Mouse (Mus musculus) limb, embryonic 13.5 days (tissue): ENCODE results near the gene Arhgef19. TPM values are rescaled to one million over a fixed set of nuclear protein-coding genes. Genes with fewer than 3 reads are reported as not detected.

Experiments
- ATAC-seq: fragments of 200-750 bp; cut with Nextera tagmentation; 2 replicates; pipeline ENCODE4 v1.8.0; 2017; ENCODE audit warnings: low read depth, moderate number of reproducible peaks, moderate TSS enrichment; ENCODE audit not compliant: low FRiP score
- H3K27ac ChIP-seq: fragments of 300-500 bp; sonication (generic); 2 replicates; pipeline ENCODE4 v1.5.1; 2015; ENCODE audit warnings: inconsistent platforms, mild to moderate bottlenecking, moderate library complexity
- H3K27me3 ChIP-seq: fragments of 300-500 bp; sonication (generic); 2 replicates; pipeline ENCODE4 v1.6.1; 2015; ENCODE audit warnings: mild to moderate bottlenecking, inconsistent platforms
- H3K36me3 ChIP-seq: fragments of 300-500 bp; sonication (generic); 2 replicates; pipeline ENCODE4 v1.6.1; 2015; ENCODE audit warnings: inconsistent platforms, mild to moderate bottlenecking, moderate library complexity
- H3K4me1 ChIP-seq: fragments of 300-500 bp; sonication (generic); 2 replicates; pipeline ENCODE4 v1.6.1; 2015; ENCODE audit warnings: inconsistent platforms
- H3K4me2 ChIP-seq: fragments of 300-500 bp; sonication (generic); replicated peaks from 2 replicates; pipeline ENCODE4 v1.6.1; 2015; ENCODE audit warnings: inconsistent platforms, mild to moderate bottlenecking, moderate library complexity
- H3K4me3 ChIP-seq: fragments of 300-500 bp; sonication (generic); 2 replicates; pipeline ENCODE4 v1.5.1; 2015; ENCODE audit warnings: moderate library complexity, mild to moderate bottlenecking, inconsistent platforms
- H3K9ac ChIP-seq: fragments of 300-500 bp; sonication (generic); 2 replicates; pipeline ENCODE4 v1.6.1; 2015; ENCODE audit warnings: mild to moderate bottlenecking, inconsistent platforms
- H3K9me3 ChIP-seq: fragments of 300-500 bp; sonication (generic); 2 replicates; pipeline ENCODE4 v1.6.1; 2016; ENCODE audit warnings: inconsistent platforms
- WGBS: fragments of 180-500 bp; shearing (Covaris S2); methylation state at CpG from one replicate; pipeline ENCODE4 v1.1.7; 2015; 5-methylcytosine and 5-hydroxymethylcytosine counted together
- polyA plus RNA-seq: library from polyadenylated mRNA; unstranded; fragments of >200 nt; fragmentation: Nextera tagmentation; extraction: Ambion mirVana; gene quantifications from 2 replicates; pipeline ENCODE4 v1.2.1, GENCODE M21; 2015

Gene Arhgef19
- 8.1 and 10.9 TPM in 2 replicates for polyA plus RNA-seq

GRCm38 (mm10) chr4:141239388-141240125 is at the start of gene Arhgef19:
Arhgef19 (plus strand) TSS chr4:141239499.
- H3K4me3 ChIP-seq = peak within 1 kb of the TSS; percentile 49
- peak within 1 kb of the TSS; percentile 1; the same call in 1 of the 2 replicates for H3K27ac ChIP-seq
- WGBS = 2% methylated on average over 31 of the region's 31 CpGs
- H3K4me1 ChIP-seq = peaks cover 51% of the 10 kb centered on the region
- H3K9me3 ChIP-seq = no peaks in the 10 kb centered on the region
- H3K36me3 ChIP-seq = no peaks in the 10 kb centered on the region
- ATAC-seq = peak; percentile 91
- H3K4me2 ChIP-seq = peak within 1 kb of the TSS; percentile 69
- H3K9ac ChIP-seq = peak within 1 kb of the TSS; percentile 64
- H3K27me3 ChIP-seq = peaks cover 88% of the 10 kb centered on the region

- WGBS = 91% methylated on average over 7 of the region's 7 CpGs
- ATAC-seq = no peak
These were observed 48.0 kb upstream of the Arhgef19 start for GRCm38 (mm10) chr4:141191294-141191693.

GRCm38 (mm10) chr4:141194553-141194952 is 44.7 kb upstream of the Arhgef19 start:
- Histone ChIP-seq H3K36me3 (peaks cover 92% of the 10 kb centered on the region), H3K4me1 (no peaks in the 10 kb centered on the region), H3K9me3 (no peaks in the 10 kb centered on the region), H3K4me2 (no peak overlapping the region), H3K27me3 (no peaks in the 10 kb centered on the region), H3K27ac (no peak overlapping the region), H3K9ac (no peak overlapping the region), H3K4me3 (no peak overlapping the region)
- ATAC-seq = no peak
- 95% methylated on average over 6 of the region's 6 CpGs for WGBS

More at GRCm38 (mm10) chr4:141191294-141191693, 48.0 kb upstream of the Arhgef19 start:
- no peaks in the 10 kb centered on the region for H3K9me3 ChIP-seq
- H3K27me3 ChIP-seq = no peaks in the 10 kb centered on the region
- H3K4me2 ChIP-seq = no peak overlapping the region
- peaks cover 64% of the 10 kb centered on the region for H3K36me3 ChIP-seq
- no peak overlapping the region for H3K4me3 ChIP-seq
- peaks cover 18% of the 10 kb centered on the region for H3K4me1 ChIP-seq
- no peak overlapping the region for H3K27ac ChIP-seq
- no peak overlapping the region for H3K9ac ChIP-seq

GRCm38 (mm10) chr4:141196981-141197685 is 42.2 kb upstream of the Arhgef19 start:
- Histone ChIP-seq H3K9me3 (no peaks in the 10 kb centered on the region), H3K9ac (no peak overlapping the region), H3K27me3 (no peaks in the 10 kb centered on the region), H3K27ac (no peak overlapping the region), H3K4me2 (no peak overlapping the region), H3K36me3 (peaks cover 94% of the 10 kb centered on the region), H3K4me3 (no peak overlapping the region), H3K4me1 (no peaks in the 10 kb centered on the region)
- no peak for ATAC-seq
- 96% methylated on average over 13 of the region's 13 CpGs for WGBS

GRCm38 (mm10) chr4:141197686-141198035 is 41.6 kb upstream of the Arhgef19 start:
- no peak overlapping the region for H3K9ac ChIP-seq
- no peaks in the 10 kb centered on the region for H3K9me3 ChIP-seq
- no peak overlapping the region for H3K4me3 ChIP-seq
- no peaks in the 10 kb centered on the region for H3K27me3 ChIP-seq
- no peak overlapping the region for H3K27ac ChIP-seq
- peaks cover 94% of the 10 kb centered on the region for H3K36me3 ChIP-seq
- WGBS = 96% methylated on average over 8 of the region's 13 CpGs
- ATAC-seq = no peak
- H3K4me2 ChIP-seq = no peak overlapping the region
- no peaks in the 10 kb centered on the region for H3K4me1 ChIP-seq

GRCm38 (mm10) chr4:141200906-141201305 is 38.4 kb upstream of the Arhgef19 start:
- Histone ChIP-seq H3K36me3 (peaks cover 92% of the 10 kb centered on the region), H3K4me3 (no peak overlapping the region), H3K9me3 (no peaks in the 10 kb centered on the region), H3K4me2 (no peak overlapping the region), H3K4me1 (no peaks in the 10 kb centered on the region), H3K9ac (no peak overlapping the region), H3K27me3 (no peaks in the 10 kb centered on the region), H3K27ac (no peak overlapping the region)
- ATAC-seq = no peak
- WGBS = 83% methylated on average over 11 of the region's 11 CpGs

- WGBS = 95% methylated on average over 6 of the region's 6 CpGs
- no peak for ATAC-seq
- H3K27me3 ChIP-seq = no peaks in the 10 kb centered on the region
- H3K4me1 ChIP-seq = no peaks in the 10 kb centered on the region
- no peak overlapping the region for H3K4me3 ChIP-seq
- H3K9me3 ChIP-seq = no peaks in the 10 kb centered on the region
- H3K4me2 ChIP-seq = no peak overlapping the region
- H3K27ac ChIP-seq = no peak overlapping the region
- no peak overlapping the region for H3K9ac ChIP-seq
- peaks cover 83% of the 10 kb centered on the region for H3K36me3 ChIP-seq
These were observed 37.1 kb upstream of the Arhgef19 start for GRCm38 (mm10) chr4:141202192-141202591.

- no peak overlapping the region for H3K27ac ChIP-seq
- H3K4me3 ChIP-seq = no peak overlapping the region
- no peaks in the 10 kb centered on the region for H3K27me3 ChIP-seq
- no peak overlapping the region for H3K4me2 ChIP-seq
- H3K36me3 ChIP-seq = peaks cover 62% of the 10 kb centered on the region
- no peaks in the 10 kb centered on the region for H3K4me1 ChIP-seq
- H3K9me3 ChIP-seq = no peaks in the 10 kb centered on the region
- 80% methylated on average over 4 of the region's 4 CpGs for WGBS
- no peak overlapping the region for H3K9ac ChIP-seq
- no peak for ATAC-seq
These were observed 34.7 kb upstream of the Arhgef19 start for GRCm38 (mm10) chr4:141204580-141205061.

- Histone ChIP-seq H3K27ac (no peak overlapping the region), H3K36me3 (peaks cover 37% of the 10 kb centered on the region), H3K4me2 (no peak overlapping the region), H3K9me3 (no peaks in the 10 kb centered on the region), H3K4me1 (no peaks in the 10 kb centered on the region), H3K27me3 (no peaks in the 10 kb centered on the region), H3K4me3 (no peak overlapping the region), H3K9ac (no peak overlapping the region)
- ATAC-seq = no peak
- WGBS = 89% methylated on average over 5 of the region's 5 CpGs
These were observed 32.2 kb upstream of the Arhgef19 start for GRCm38 (mm10) chr4:141207081-141207480.

GRCm38 (mm10) chr4:141210524-141211219 is 28.6 kb upstream of the Arhgef19 start:
- peak overlapping the region; percentile 54 for H3K9ac ChIP-seq
- H3K27ac ChIP-seq = peak overlapping the region; percentile 75; the same call in 1 of the 2 replicates
- H3K4me2 ChIP-seq = peak overlapping the region; percentile 55
- WGBS = 74% methylated on average over 14 of the region's 14 CpGs
- H3K4me3 ChIP-seq = peak overlapping the region; percentile 39
- peaks cover 6% of the 10 kb centered on the region; the same call in 1 of the 2 replicates for H3K36me3 ChIP-seq
- H3K9me3 ChIP-seq = no peaks in the 10 kb centered on the region
- H3K27me3 ChIP-seq = no peaks in the 10 kb centered on the region
- H3K4me1 ChIP-seq = peaks cover 16% of the 10 kb centered on the region
- no peak for ATAC-seq

- H3K36me3 ChIP-seq = peaks cover 6% of the 10 kb centered on the region; the same call in 1 of the 2 replicates
- WGBS = 92% methylated on average over 4 of the region's 4 CpGs
- H3K27me3 ChIP-seq = no peaks in the 10 kb centered on the region
- H3K4me2 ChIP-seq = no peak overlapping the region
- no peak overlapping the region for H3K4me3 ChIP-seq
- ATAC-seq = no peak
- no peak overlapping the region for H3K27ac ChIP-seq
- no peak overlapping the region for H3K9ac ChIP-seq
- H3K9me3 ChIP-seq = no peaks in the 10 kb centered on the region
- H3K4me1 ChIP-seq = peaks cover 16% of the 10 kb centered on the region
These were observed 27.7 kb upstream of the Arhgef19 start for GRCm38 (mm10) chr4:141211646-141212045.

- ATAC-seq = no peak
- no peaks in the 10 kb centered on the region for H3K9me3 ChIP-seq
- no peaks in the 10 kb centered on the region for H3K27me3 ChIP-seq
- H3K9ac ChIP-seq = no peak overlapping the region
- H3K27ac ChIP-seq = peak overlapping the region; percentile 61; the same call in 1 of the 2 replicates
- peaks cover 16% of the 10 kb centered on the region for H3K4me1 ChIP-seq
- WGBS = 87% methylated on average over 9 of the region's 9 CpGs
- no peak overlapping the region for H3K4me3 ChIP-seq
- H3K4me2 ChIP-seq = peak overlapping the region; percentile 92; the same call in 1 of the 2 replicates
- H3K36me3 ChIP-seq = no peaks in the 10 kb centered on the region
These were observed 26.4 kb upstream of the Arhgef19 start for GRCm38 (mm10) chr4:141212892-141213291.
